Mouse (Mus musculus) left cerebral cortex, adult 11 months (tissue): ENCODE measurements around the gene Pdpk1.

Experiments used
- DNase-seq: peaks from one replicate; pipeline ENCODE4 v3.0.0; 2022; ENCODE audit warnings: low spot score

Pdpk1 gene

DNA sequence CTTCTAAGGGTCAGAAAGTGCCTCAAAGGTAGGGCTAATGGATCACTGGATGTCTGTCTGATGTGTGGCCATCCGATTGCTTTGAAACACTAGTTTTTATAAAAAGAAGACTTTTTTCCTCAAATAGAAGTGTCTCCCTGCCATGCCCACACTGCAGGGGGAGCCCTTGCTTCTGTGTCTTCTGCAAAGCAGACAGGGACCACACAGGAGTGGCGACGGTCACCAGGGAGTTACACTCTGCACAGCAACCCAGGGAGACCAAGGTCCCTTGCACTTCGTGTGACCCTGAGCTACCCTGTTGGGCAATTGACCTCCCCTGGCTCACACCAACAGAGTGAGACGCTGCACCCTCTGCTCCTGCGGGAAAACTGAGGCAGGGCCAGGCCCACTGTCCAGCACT is 113.8 kb downstream of the Pdpk1 start:
- no peak for DNase-seq

DNA sequence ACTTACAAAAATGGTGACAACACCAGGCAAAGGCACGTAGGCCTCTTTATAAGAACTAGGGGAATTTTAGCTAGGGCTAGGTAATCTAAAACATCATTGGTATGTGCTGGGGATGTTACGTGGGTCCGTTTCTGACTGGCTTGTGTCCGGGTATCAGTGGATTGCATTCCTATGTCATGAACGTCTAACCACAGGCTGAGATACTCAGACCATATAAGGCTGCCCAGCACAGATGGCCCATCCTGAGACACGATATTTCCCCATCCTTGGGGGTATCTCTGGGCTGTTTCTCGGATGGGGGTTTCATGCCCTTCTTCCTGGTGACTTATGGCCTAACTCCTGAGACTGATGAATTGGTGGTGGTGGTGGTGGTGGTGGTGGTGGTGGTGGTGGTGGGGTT is 115.6 kb downstream of the Pdpk1 start:
- DNase-seq = no peak

- no peak for DNase-seq
Observed at GRCm38 (mm10) chr17:24030551-24030950, 120.2 kb downstream of the Pdpk1 start.

GRCm38 (mm10) chr17:24029477-24029876 is 121.2 kb downstream of the Pdpk1 start:
- DNase-seq = no peak
